Mouse (Mus musculus): ENCODE data around the gene Insc. TPM values are rescaled to one million over a fixed set of nuclear protein-coding genes. Genes with fewer than 3 reads are reported as not detected.

Gene Insc
- total and polyA plus RNA-seq, 3 experiments: 0.16 to 0.64 (median 0.25) TPM

DNA sequence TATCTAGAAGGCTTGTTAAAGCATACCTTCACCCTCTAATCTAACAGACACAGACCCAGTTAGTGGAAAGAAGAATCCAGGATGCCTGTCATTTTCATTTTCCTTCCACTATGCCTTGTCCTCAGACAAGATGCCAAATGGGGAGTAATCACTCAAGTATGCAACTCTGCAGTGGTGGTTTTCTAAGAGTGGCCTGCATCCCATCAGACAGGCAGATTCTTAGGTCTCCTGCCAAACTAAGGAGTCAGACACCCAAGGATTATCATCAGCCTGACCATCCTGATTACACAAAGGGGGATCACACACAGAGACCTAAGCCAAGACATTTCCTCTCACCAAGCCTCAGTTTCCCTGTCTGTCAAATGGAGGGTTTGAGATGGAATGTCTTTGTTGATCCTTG lies 5.3 kb upstream of the Insc start:
- Histone ChIP-seq H3K79me2 (replicated peaks; ENCODE audit: control insufficient read depth, insufficient read depth, low read length) (no peaks in the 10 kb centered on the region), H3K27me3 (ENCODE audit: control insufficient read depth, insufficient read depth, low read length) (no peaks in the 10 kb centered on the region), H3K36me3 (ENCODE audit: control insufficient read depth, insufficient read depth, low read length) (no peaks in the 10 kb centered on the region), H3K9ac (ENCODE audit: low read depth, low read length) (no peak overlapping the region), H3K4me3 (no peak overlapping the region), H3K4me1 (ENCODE audit: control insufficient read depth, insufficient read depth, low read length) (no peaks in the 10 kb centered on the region), H3K27ac (no peak overlapping the region)
- no peak for DNase-seq
- intact Hi-C loops (cut with DNase I): no loop called here
- TF ChIP-seq EP300 (IDR thresholded peaks at IDR 0.05; ENCODE audit: insufficient read depth, low read depth, low read length) (no peak), POLR2A (IDR thresholded peaks at IDR 0.05; ENCODE audit: insufficient read depth, low read depth, low read length) (no peak), CTCF (IDR thresholded peaks at IDR 0.05) (no peak)

DNA sequence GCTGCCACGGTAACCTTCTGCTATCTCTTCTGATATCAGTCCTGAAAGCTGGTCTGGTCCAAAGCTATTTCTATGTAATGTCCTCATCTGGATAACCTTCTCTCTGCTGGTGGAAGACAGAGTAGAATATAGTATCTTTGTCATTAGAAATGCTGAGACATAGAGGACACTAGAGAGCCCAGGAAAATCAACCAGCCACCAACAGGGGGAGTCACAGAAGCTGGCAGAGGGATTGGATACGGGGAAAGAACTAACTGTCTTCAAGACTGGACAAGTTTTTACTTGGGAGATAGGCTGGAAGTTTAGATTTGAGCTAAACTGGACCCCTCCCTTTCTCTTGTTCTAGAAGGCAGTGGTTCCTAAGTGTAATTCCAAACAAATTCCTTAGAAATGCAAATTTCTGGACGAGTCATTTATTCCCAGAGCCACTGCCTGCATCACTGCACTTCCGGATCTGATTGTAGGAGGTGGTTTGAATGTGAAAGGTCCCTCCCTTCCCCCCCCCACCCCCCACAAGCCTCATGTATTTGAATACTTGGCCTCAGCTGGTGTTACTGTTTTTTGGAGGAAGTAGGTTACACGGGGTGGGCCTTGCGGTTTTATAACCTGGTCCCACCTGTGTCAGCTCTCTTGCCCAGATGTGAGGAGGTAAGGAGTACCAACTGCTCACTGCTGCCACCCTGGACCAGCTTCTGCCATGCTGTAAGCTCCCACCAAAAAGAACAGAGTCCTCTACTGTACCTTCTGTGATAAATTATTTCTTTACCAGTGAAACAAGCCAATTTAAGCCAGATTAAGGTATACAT lies 2.9 kb upstream of the Insc start:
- Histone ChIP-seq H3K27ac (no peak overlapping the region), H3K36me3 (ENCODE audit: control insufficient read depth, insufficient read depth, low read length) (no peaks in the 10 kb centered on the region), H3K4me1 (ENCODE audit: control insufficient read depth, insufficient read depth, low read length) (no peaks in the 10 kb centered on the region), H3K9ac (ENCODE audit: low read depth, low read length) (no peak overlapping the region), H3K27me3 (ENCODE audit: control insufficient read depth, insufficient read depth, low read length) (no peaks in the 10 kb centered on the region), H3K4me3 (no peak overlapping the region), H3K79me2 (replicated peaks; ENCODE audit: control insufficient read depth, insufficient read depth, low read length) (no peaks in the 10 kb centered on the region)
- WGBS: 53% methylated on average over 6 of the region's 6 CpGs
- intact Hi-C loops (cut with DNase I): no loop called here
- DNase-seq: no peak
- TF ChIP-seq POLR2A (IDR thresholded peaks at IDR 0.05; ENCODE audit: insufficient read depth, low read depth, low read length) (no peak), CTCF (IDR thresholded peaks at IDR 0.05) (peak; percentile 37)

DNA sequence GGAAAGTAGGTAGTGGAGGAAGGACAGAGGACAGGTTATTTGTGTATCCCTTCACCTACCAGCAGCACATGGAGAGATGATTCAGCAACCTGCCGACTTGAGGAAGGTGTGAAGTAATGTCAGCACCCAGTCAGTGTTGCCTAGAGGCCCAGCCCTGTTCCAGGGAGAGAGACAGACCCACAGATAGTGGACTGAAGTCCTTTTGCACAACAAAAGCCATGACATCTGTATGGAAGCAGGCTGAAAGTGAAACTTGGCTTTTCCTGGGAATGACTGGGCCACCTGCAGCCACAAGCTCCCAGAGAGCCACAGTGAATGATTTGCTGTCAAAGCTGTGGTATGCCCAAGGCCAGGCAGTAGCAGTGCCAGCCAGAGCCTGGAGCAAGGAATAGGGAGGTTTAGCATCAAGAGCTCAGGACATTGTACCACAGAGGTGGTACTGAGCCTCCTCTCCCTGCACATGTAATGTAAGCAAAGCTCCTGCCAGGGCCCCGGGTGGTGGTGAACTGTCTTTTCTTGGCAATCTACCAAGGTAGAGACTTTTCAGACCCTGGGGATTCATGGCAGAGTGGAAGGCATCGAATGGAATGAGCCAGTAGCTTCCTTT lies 1.2 kb downstream of the Insc start:
- no peak overlapping the region for H3K9ac ChIP-seq (ENCODE audit: low read depth, low read length)
- WGBS: 29% methylated on average over 3 of the region's 3 CpGs
- TF ChIP-seq POLR2A (IDR thresholded peaks at IDR 0.05; ENCODE audit: insufficient read depth, low read depth, low read length): no peak
- no peak for TF ChIP-seq EP300 (IDR thresholded peaks at IDR 0.05; ENCODE audit: insufficient read depth, low read depth, low read length)
- no peak for TF ChIP-seq CTCF (IDR thresholded peaks at IDR 0.05)
- no peak for DNase-seq
- no peaks in the 10 kb centered on the region for H3K36me3 ChIP-seq (ENCODE audit: control insufficient read depth, insufficient read depth, low read length)
- H3K27me3 ChIP-seq (ENCODE audit: control insufficient read depth, insufficient read depth, low read length): no peaks in the 10 kb centered on the region
- H3K4me3 ChIP-seq: no peak overlapping the region
- no peaks in the 10 kb centered on the region for H3K79me2 ChIP-seq (replicated peaks; ENCODE audit: control insufficient read depth, insufficient read depth, low read length)
- no peaks in the 10 kb centered on the region for H3K4me1 ChIP-seq (ENCODE audit: control insufficient read depth, insufficient read depth, low read length)
- H3K27ac ChIP-seq: no peak overlapping the region
- intact Hi-C loops (cut with DNase I): no loop called here

DNA sequence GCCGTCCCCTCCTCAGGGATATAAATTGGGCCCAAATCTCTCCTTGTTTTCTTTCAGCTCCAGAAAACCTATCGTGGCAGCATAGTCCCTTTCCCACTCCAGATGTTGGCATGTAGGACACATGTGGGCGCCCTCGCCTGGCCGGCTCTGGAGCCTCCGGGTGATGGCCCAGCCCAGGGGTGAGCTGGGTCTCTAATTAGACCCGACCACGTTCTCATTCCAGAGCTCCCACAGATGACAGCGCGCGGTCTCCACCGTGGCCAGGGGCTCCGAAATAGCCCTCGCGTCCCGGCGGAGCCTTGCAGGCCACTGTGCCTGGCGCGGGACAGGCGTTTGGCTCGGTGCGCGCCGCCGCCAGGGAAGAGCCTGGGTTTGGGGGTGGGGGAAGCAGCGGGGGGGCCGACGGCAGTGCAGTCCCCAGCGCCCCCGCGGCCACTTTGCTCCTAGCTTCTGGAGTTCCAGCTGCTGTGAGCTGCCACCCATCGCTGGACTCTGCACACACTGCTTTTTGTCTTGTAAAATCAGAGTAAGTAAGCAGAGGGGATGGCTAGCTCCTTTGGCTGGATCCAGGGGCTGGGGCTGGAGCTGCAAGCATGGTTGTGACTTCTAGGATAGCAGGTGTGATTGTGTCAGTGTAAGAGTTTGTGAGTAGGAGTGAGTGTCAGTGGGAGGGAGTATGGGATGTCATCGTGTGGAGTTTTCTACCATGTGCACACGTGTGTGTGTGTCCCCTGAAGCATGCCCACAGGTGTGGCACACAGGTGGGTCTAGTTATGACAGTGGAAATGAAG lies 2.2 kb downstream of the Insc start:
- Histone ChIP-seq H3K27me3 (ENCODE audit: control insufficient read depth, insufficient read depth, low read length) (no peaks in the 10 kb centered on the region), H3K4me3 (no peak overlapping the region; the same call in 1 of the 2 replicates), H3K27ac (no peak overlapping the region), H3K4me1 (ENCODE audit: control insufficient read depth, insufficient read depth, low read length) (no peaks in the 10 kb centered on the region), H3K9ac (ENCODE audit: low read depth, low read length) (no peak overlapping the region), H3K79me2 (replicated peaks; ENCODE audit: control insufficient read depth, insufficient read depth, low read length) (no peaks in the 10 kb centered on the region), H3K36me3 (ENCODE audit: control insufficient read depth, insufficient read depth, low read length) (no peaks in the 10 kb centered on the region)
- intact Hi-C loops (cut with DNase I): no loop called here
- no peak for TF ChIP-seq EP300 (IDR thresholded peaks at IDR 0.05; ENCODE audit: insufficient read depth, low read depth, low read length)
- no peak for TF ChIP-seq POLR2A (IDR thresholded peaks at IDR 0.05; ENCODE audit: insufficient read depth, low read depth, low read length)
- peak; percentile 35 for TF ChIP-seq CTCF (IDR thresholded peaks at IDR 0.05)
- 5% methylated on average over 34 of the region's 34 CpGs for WGBS
- peak; percentile 8 to 24 for DNase-seq

DNA sequence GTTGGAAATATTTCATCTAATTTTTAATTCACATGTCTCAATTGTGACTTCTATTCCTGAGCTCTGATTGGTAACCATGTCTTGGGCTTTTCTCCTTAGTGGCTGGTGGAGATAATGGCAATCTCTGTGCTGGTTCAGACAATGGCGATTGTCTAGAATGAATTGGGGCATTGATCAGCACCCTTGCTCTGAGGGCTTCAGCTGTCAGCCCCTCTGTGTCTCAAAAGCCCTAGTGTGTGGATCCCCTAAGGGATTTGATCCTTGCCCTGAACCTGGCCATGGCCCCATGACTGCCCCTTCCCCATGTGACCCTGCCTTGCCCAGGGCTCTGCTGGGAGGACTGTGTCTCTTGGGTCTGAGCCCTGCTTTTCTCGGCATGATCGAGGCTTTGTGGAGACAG lies 4.1 kb downstream of the Insc start:
- Histone ChIP-seq H3K27me3 (ENCODE audit: control insufficient read depth, insufficient read depth, low read length) (no peaks in the 10 kb centered on the region), H3K36me3 (ENCODE audit: control insufficient read depth, insufficient read depth, low read length) (no peaks in the 10 kb centered on the region), H3K4me1 (ENCODE audit: control insufficient read depth, insufficient read depth, low read length) (no peaks in the 10 kb centered on the region), H3K79me2 (replicated peaks; ENCODE audit: control insufficient read depth, insufficient read depth, low read length) (no peaks in the 10 kb centered on the region), H3K27ac (no peak overlapping the region), H3K9ac (ENCODE audit: low read depth, low read length) (no peak overlapping the region), H3K4me3 (no peak overlapping the region)
- 75% methylated on average over 3 of the region's 3 CpGs for WGBS
- intact Hi-C loops (cut with DNase I): no loop called here
- DNase-seq: no peak
- TF ChIP-seq EP300 (IDR thresholded peaks at IDR 0.05; ENCODE audit: insufficient read depth, low read depth, low read length): no peak
- no peak for TF ChIP-seq CTCF (IDR thresholded peaks at IDR 0.05)
- TF ChIP-seq POLR2A (IDR thresholded peaks at IDR 0.05; ENCODE audit: insufficient read depth, low read depth, low read length): no peak

DNA sequence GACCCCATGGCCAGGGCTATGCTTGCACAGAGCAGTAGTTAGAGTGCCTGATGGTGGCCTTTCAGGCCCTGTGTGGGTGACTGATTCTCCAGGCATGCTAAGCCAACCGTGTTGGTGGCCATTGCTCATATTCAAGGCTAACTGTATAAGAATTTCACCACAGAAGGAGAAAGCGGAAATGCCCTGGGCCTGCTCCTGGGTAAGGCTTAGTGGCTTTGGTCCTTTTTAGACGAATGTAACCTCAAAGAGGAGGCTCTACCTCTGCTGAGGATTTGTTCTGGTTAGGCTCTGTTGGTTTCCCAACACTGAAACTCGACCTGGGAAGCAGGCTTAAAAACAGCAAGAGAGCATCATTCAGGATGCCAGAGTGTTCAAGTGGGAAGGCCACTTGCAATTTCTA lies 4.7 kb downstream of the Insc start:
- Histone ChIP-seq H3K79me2 (replicated peaks; ENCODE audit: control insufficient read depth, insufficient read depth, low read length) (no peaks in the 10 kb centered on the region), H3K27ac (no peak overlapping the region), H3K4me3 (no peak overlapping the region), H3K36me3 (ENCODE audit: control insufficient read depth, insufficient read depth, low read length) (no peaks in the 10 kb centered on the region), H3K4me1 (ENCODE audit: control insufficient read depth, insufficient read depth, low read length) (no peaks in the 10 kb centered on the region), H3K27me3 (ENCODE audit: control insufficient read depth, insufficient read depth, low read length) (no peaks in the 10 kb centered on the region), H3K9ac (ENCODE audit: low read depth, low read length) (no peak overlapping the region)
- DNase-seq: no peak
- TF ChIP-seq CTCF (IDR thresholded peaks at IDR 0.05): no peak
- no peak for TF ChIP-seq POLR2A (IDR thresholded peaks at IDR 0.05; ENCODE audit: insufficient read depth, low read depth, low read length)
- no peak for TF ChIP-seq EP300 (IDR thresholded peaks at IDR 0.05; ENCODE audit: insufficient read depth, low read depth, low read length)
- 65% methylated on average over 4 of the region's 4 CpGs for WGBS
- intact Hi-C loops (cut with DNase I): no loop called here

Measured in heart, adult 2 months (tissue).